Mouse (Mus musculus): ENCODE measurements around the gene Ccser1.
"Not testable (repeated sequence)": the region's sequence is repeated elsewhere in the genome, so short reads cannot be mapped to it uniquely, and the experiment has no call there.

Gene Ccser1

DNA sequence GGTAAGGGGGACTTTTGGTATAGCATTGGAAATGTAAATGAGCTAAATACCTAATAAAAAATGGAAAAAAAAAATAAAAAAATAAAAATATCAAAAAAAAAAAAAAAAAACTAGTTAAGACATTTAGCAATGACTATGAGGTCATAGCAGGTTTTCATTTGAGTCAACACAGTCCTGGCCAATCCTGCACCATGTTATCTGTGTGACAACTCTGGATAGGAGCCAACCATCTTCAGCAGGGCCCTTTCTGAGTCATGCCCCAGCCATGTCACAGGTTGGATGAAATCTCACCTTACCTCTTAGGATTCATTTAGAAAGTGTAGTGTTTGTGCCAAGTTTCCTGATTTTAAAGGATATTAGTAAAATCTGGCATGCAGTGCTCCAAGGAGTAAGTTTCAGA, 45.2 kb downstream of the Ccser1 start:
- CTCF ChIA-PET = no interaction called here

DNA sequence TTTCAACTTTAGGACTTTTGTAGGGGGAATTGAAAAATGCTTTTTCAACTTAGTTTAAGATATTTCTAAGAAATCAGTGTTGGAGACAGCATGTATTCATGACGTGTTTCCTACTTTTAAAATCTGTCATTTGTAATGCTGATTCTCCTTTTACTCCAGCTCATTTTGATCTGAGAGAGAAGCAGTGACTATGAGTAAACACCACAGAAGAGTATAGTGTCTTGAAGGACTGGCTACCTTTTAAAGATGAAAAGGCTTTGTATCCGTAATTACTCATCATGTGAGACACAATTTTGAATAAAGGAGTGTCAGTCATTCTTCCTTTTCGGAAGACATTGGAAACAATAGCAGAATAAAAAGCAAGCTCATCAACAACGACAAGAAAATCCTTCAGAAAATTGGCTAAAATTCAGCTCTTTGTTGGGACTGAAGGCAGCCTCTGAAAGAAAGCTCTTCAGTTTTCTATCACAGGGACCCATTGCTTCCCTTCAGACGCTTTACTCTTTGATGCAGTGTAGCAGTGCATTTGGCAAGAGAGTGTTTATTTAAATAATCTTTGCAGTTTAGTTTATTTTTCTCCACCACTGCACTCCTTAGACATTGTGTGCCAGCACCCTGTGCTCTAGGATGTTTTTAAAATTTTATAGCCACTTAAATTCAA, 50.1 kb downstream of the Ccser1 start:
- CTCF ChIA-PET = no interaction called here

DNA sequence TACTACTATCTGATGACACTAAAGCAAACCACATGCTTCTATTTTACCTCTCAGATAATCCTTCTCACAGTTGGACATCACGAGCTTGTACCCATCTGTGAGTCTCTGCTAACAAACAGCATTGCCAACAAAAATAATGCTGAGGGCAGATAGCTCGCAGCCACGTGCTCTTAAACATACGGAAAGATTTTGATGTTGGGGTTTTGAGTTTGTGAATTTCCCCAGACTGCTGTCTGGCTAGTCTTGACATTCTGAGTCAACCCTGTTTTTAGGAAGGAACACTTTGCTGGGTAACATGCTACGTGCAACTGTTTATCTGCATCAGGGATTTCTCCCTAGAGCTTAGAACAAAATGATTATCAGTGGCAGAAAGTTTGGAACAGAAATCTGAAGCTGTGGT, 52.9 kb downstream of the Ccser1 start:
- CTCF ChIA-PET = no interaction called here

DNA sequence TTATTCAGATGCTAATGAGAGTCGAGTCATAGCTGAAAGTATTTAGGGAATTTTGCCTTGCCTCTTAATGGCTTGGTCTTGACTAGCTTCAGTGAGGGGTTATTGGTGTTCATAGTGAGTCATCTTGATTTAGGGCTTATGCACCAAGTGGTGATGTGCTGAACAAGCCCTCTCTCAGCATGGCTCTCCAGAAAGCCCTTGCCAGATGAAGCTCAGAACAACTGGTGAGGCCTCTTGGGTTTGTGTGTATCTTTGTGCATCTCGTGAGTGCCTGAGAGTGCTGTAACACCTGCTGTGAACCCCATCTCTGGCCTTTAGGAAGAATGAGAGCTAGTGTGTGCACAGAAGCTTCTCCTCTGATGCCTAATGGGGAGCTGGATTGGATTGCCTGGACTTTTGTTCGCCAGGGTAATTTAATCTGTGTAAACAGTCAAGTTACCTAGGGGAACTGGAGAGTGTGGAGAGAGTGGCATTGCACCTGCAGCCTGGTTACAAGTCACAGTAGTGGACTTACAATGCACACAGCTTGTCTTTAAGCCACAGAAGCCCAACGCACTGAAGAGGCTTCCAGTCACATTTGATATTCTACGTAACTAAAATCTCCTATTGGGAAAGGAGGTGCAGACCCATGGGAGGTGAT, 53.5 kb downstream of the Ccser1 start:
- CTCF ChIA-PET = no interaction called here

DNA sequence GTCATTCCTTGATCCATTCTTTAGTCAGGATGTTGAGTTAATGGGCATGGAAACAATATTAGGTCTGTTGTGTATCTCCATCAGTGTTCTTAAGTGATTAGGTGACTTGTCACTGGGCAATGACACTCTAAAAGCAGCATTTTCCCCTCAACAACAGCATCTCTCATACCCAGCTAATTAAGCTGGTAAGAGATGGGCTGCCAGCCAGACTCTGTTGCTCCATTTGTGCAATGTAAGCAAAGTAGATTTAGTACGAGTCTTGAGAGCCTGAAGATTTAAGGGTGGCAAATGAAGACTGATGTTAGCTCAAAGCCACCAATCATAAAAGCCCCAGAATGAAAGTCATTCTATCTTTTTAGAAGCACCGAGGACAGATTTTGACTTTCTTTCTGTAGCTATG, 60.5 kb downstream of the Ccser1 start:
- CTCF ChIA-PET = no interaction called here

DNA sequence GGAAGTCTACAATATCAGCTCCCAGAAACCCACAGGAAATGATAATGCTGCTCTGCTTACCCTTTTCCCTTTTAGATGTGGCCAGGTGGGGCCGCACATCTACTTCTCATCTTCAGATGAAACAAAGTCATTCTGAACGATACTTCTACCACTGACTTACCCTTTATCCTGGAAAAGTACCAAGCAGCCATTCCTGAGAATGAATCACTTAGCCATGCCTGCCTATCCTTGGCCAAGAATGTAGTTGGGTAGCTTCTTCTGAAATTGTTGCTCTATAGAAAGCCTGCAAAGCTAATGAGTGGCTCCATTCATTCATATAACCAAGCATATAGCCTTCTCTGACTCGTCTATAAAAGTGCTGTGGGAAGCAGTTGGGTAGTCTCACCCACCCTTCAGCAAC, 62.4 kb downstream of the Ccser1 start:
- CTCF ChIA-PET = interaction anchor here (0.7 kb wide), 1 partner anchor 174 kb away, joined by 4 read pairs; no protein-coding TSS in a partner anchor

DNA sequence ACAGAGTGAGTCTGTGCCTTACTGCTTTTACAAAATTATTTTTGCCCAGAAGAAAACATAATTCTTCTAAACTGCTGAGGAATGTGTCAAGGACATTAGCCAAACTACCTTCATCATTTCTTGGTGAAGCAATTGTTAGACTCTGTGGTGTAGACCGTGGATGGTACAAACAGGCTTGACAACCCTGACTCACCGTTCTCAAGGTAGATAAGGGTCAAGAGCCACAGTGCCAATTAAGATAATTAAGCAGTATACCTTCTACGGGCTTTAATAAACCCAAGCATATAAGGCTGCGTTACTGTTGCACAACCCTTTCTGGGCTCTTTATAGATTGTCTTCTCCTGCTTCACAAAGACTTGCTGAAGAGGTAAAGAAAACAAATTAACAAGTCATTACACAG, 66.4 kb downstream of the Ccser1 start:
- CTCF ChIA-PET = no interaction called here

DNA sequence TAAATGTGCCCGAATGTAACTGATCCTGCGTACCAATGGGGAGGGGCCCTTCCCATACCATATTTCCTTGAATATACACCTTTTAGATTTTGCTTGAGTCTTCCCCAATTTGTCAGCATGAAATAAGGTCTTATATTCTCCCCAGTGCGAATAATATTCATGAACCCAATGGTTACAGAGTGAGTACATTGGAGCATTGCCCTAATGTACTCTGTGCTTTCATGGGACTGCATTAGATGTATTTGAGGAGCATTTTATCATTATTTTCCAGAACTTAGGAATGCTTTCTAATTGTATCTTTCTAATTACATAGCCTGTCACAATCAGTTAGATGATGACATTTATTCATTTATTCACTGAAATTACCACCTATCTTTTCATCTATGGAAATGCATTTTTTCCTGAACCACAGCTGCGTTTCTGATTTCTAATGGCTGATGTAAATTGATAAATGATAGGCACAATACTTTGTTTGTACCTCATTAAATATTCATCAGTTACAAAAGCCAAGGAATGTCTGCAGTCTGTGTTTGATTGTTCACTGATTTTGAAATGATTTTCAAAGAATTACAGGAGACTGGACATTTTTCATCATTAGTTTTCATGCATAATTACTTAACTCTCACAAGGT, 67.8 kb downstream of the Ccser1 start:
- CTCF ChIA-PET = no interaction called here

DNA sequence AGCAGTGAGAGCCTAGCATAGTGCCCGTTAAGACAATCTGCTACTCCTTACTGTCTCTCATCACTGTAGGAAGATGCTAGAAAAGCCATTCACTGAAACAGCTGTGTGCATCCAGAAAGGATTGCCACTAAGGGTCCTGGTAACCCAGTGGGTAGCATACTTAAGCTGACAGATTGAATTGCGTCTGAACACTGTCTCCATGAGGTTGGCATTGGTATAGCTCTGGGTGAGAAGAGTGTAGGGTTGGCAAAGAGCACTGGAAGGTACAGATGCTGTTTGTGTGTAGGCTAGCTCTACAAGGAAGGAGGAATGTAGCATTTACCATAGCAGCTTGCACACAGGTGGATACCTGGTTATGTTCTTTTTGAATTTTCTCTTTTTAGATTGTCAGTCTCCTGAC, 68.6 kb downstream of the Ccser1 start:
- CTCF ChIA-PET = no interaction called here

DNA sequence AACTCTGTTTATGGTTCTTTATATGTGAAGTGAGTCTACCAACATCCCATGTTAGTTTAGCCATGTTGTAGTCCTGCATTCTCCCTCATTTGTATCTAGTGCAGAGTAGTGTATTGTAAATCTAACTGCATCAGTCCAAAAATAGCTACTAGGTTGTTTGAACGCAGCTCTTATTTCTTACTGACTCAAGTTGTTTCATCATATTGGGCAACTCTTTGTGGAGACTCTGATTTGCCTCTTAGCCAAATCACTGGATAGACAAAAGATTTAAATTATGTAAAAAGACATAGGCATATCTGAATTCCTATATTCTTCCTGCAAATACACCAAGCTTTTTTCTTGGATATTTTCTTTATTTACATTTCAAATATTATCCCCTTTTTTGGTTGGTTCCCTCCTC, 71.1 kb downstream of the Ccser1 start:
- CTCF ChIA-PET = interaction anchor here (0.6 kb wide), 1 partner anchor 40 kb away, joined by 4 read pairs; no protein-coding TSS in a partner anchor

DNA sequence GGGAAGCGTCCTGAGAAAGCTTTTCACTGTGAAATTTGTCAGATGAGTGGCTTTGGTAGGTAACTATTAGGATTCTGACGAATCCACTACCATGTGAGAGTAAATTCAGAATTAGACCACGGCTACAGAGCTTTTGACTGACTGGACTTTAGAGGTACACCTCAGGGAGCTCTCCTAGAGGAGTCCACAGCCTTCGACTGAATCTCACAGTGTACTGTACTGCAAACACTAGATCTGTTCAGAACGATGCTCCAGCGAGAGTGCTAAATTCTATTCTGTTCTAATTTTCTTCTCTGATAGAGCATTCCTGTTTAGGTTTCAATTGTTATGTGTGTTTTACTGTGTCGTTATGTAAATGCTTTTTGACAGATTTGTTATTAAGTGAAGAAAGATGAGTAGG, 72.8 kb downstream of the Ccser1 start:
- CTCF ChIA-PET = no interaction called here

DNA sequence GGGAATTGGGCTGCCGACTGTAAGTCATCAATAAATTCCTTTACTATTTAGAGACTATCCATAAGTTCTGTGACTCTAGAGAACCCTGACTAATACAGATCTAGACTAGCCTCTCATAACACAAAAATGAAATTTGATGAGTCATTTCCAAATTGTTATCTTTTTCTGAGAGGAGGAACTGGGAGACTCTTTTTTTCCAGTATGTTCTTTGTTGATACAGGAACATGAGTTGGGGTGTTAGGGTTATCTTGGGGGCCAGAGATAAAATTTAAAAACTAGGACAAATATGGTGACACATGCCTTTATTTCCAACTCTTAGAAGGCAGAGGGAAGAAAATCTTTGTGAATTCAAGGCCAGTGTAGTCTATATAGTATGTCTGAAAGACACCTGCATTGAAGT, 75.8 kb downstream of the Ccser1 start:
- CTCF ChIA-PET = not testable (repeated sequence)

DNA sequence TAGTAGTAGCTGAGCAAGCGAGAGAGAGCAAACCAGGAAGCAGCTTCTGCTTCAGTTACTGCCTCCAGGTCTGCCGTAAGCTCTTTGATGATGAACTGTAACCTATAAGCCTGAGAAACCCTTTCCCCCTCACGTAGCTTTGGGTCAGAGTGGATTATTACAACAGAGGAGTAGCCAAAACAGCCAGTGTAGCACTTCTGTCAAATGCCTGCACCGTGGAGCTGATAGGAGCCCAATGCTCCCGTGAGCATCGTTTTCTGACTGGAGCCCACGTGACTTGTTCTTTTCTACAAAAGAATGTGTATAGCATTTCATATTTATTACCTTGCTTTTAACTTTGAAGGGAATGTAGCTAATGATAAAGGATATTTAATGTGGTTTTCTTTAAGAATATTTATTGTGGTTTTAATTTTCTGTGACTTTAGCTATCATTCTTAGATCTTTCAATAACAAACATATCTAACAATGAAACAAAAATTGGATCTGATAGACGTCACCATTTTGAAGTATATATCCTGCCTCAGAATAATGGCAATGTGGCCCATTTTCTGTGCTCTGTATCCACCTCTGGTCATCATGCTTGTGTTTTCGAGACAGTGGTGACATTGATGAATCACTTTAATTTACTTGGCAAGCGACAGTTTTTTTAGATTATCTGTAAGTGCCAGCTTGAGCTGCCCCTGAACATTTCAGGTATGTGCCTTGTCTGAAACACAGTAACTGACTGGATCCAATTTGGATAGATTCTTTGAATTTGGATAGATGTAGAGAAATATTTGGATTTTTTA, 78.9 kb downstream of the Ccser1 start:
- CTCF ChIA-PET = no interaction called here

DNA sequence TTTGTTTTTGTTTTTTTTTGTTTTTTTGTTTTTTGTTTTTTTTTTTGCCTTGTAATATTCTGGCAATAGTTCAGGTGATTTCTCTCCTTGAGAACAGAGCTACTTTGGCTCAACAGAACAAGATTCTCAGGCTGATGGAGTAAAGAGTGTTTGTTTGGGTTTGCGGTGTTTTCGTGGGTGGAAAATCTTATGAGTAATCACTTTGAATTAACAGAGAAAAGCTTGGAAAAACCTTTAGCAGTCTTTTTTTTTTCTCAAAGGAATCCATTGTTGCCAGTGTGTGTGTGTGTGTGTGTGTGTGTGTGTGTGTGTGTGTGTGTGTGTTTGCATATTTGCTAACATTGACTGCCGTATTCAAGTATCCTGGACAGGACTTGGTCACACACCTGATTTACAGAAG, 81.3 kb downstream of the Ccser1 start:
- CTCF ChIA-PET = interaction anchor here (0.7 kb wide), 1 partner anchor 173 kb away, joined by 3 read pairs; no protein-coding TSS in a partner anchor

DNA sequence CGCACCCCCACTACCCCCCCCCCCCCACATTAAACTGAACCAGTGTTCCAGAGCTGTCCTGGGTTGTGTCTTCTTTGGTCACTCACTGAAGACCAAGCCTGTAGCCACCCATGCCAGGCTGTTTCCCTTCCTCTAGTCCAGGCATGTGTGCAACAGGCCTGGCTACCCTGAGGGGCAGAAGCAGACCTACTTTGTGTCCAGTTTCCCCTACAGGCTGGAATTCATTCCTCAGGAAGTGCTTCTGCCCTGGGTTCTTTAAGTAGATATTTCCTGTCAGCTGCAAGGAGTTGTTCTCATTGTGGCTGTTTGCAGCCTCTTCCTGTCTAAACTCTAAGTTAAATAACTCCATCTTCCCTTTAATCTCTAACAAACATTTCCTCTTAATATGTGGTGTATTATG, 82.3 kb downstream of the Ccser1 start:
- CTCF ChIA-PET = no interaction called here

DNA sequence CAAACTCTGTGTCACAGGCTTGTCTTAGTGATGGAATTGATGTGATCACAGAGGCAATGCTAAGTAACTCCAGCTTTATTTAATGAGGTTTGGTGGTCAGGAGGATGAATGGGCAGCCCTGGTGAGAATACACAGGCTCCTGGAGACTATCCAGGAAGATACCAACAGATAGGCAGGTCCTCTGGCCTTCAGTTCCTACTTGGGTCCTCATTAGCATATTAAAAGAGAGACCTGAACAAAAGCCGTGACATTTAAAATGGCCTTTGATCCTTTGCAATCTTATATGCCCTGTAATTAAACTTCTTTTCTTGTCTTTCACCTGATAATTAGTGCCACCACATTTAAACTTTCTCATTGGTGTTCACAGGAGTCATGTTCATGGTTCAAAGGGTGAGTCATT, 83.2 kb downstream of the Ccser1 start:
- CTCF ChIA-PET = no interaction called here

DNA sequence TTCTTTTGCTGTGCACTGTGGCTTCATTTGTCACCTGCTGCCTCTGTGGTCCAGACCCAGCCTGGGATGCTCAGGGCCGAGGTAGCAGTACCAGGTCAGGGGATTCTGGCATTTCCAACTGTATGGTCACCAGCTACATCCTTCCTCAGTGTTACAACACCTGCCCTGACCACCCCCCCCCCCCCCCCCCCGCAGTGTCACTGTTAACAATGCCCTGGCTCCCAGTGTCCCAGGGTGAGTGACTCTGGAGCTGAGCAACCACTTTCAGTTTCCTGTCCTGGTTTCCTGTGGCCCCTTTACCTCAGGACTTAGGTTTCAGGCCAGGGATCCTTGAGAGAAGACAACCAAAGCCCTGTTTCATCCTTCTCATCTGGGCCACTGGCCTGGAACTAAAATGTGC, 90.9 kb downstream of the Ccser1 start:
- CTCF ChIA-PET = no interaction called here

DNA sequence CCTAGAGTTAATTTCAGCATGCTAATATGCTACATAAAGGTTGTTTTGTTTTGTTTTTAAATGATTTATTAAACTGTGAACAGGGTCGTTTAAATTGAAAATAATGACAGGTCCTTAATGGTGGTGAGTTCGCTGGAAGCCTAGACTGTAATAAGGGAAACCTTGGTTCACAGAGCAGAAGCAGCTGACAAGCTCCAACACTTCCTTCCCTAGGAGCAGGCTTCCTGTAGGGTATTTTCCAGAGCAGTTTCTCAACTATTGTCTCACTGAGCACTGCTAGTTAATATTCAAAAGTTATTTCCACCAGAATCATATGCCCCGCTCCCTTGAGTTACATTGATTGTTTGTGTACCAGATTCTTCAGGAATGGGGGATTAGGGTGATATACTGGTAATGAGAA, 93.3 kb downstream of the Ccser1 start:
- CTCF ChIA-PET = no interaction called here

DNA sequence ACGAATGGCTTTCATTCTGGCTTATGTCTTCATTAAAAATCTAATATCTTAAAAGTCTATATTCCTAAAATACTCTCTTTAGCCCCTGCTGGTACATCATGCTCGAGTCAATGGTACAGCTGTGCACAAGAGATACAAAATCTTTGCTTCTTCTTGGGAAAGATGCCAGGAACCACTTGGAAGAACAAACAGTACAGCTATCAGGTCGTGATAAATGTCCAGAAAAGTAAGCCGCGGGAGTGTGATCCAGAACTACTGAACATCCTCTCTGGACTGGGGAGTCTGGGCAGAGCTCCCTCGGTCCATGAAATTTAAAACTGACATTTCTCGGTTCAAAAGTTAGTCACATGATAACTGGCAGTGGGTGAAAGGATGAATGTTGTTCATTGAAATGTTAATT, 99.4 kb downstream of the Ccser1 start:
- CTCF ChIA-PET = no interaction called here

DNA sequence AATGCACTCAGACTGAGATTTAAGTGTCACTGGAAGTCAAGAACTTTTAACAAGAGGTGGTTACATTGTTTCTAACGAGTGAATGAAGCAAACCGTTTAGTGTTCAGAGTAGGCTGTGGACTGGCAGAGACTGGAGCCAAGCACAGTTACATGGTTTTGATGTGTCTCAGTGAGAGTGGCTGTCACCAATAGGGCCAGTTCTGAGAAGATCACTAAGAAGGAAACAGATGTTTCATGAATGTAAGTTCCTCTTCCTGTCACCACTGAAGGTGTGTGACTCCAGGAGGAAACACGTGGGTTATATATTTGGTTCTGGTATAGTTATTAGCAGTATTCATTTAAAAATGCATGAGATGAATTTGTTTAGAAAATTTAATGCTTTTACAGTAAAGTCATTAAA, 112.8 kb downstream of the Ccser1 start:
- CTCF ChIA-PET = no interaction called here

DNA sequence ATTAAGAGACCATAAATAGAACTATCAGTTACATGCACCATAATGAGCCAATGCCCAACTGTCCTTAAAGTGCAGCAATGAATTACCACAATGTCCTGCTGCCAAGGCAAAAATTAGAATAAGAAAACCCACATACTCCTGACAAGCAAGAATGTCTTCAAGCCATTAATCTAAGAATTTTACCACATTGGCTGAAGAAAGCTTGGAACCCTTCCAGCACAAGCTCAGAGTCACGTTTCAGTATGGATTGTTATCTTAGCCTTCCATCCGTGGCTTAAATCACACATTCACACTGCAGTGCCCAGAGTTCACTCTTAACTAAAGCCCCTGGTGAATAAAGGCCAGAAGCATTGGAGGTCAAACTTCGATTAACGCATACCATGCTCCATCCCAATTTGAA, 115.4 kb downstream of the Ccser1 start:
- CTCF ChIA-PET = no interaction called here

DNA sequence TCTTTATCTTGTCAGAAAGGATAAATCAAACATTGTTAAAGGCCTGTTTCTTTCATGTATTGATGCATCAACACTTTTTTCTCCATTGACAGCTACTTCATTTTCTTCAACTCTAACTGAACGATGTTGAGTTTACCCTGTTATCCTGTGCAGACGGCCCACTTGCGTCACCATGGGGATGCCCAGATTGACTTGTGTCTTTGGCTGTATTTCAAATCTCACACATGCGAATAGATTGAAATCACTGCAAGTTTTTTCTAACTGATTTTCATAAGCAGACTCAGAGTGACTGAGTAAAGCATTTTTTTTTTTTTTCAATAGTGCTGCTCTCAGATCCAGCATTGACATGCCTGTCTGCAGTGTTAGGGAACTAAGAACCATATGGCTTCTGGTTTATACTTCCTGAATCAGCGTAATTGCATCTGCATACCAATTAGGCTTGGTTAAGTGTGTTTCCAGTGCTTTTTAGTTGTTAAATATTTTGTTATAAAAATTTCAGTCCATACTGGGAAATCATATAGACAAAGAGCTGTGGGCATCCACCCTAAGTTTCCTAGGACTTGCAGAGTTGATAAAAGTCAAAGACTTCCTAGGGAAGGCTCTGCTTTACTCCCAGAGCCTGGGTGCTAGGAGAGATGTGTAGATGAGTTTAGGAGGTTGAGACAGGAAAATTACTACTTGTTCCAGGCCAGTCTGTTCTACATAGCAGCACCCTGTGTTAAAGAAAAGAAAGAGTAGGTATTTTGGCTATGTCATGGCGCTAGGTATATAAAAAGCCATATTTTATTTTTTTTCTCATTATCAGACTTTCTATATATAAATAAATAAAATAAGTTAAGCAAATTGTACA, 116.3 kb downstream of the Ccser1 start:
- CTCF ChIA-PET = interaction anchor here (0.7 kb wide), 1 partner anchor 11 kb away, joined by 3 read pairs; no protein-coding TSS in a partner anchor
